Mouse (Mus musculus): ENCODE results near the gene Gm21974. TPM values are rescaled to one million over a fixed set of nuclear protein-coding genes. Genes with fewer than 3 reads are reported as not detected.

The Gm21974 gene
- total and polyA plus RNA-seq, 3 experiments: not detected

GRCm38 (mm10) chr7:127875627-127876001 is 19.6 kb downstream of the Gm21974 start:
- no peak for TF ChIP-seq CTCF (IDR thresholded peaks at IDR 0.05; ENCODE audit: low read depth, low read length)
- no peak for TF ChIP-seq TAL1 (conservative IDR thresholded peaks at IDR 0.05; ENCODE audit: low read depth, low read length)
- TF ChIP-seq POLR2AphosphoS5 (IDR thresholded peaks at IDR 0.05; ENCODE audit: insufficient replicate concordance, low read depth, low read length): no peak
- no peak for TF ChIP-seq GATA2 (IDR thresholded peaks at IDR 0.05; ENCODE audit: borderline replicate concordance, low read depth, low read length)
- 0 out of 2 replicates have a peak, but pooled peaks have one; percentile 37 for ATAC-seq (ENCODE audit: extremely low read depth, insufficient number of reproducible peaks, low FRiP score, poor library complexity, severe bottlenecking)
- DNase-seq (ENCODE audit: low spot score): peak; percentile 87
- peaks cover 67% of the 10 kb centered on the region for H3K4me1 ChIP-seq (ENCODE audit: insufficient read depth, low read depth, low read length)
- H3K27me3 ChIP-seq (ENCODE audit: insufficient read depth, low read length): no peaks in the 10 kb centered on the region
- peaks cover 62% of the 10 kb centered on the region for H3K36me3 ChIP-seq (replicated peaks)
- H3K4me3 ChIP-seq (ENCODE audit: low read depth, low read length): peak overlapping the region; percentile 92
- peaks cover 23% of the 10 kb centered on the region for H3K9me3 ChIP-seq (replicated peaks)

DNA sequence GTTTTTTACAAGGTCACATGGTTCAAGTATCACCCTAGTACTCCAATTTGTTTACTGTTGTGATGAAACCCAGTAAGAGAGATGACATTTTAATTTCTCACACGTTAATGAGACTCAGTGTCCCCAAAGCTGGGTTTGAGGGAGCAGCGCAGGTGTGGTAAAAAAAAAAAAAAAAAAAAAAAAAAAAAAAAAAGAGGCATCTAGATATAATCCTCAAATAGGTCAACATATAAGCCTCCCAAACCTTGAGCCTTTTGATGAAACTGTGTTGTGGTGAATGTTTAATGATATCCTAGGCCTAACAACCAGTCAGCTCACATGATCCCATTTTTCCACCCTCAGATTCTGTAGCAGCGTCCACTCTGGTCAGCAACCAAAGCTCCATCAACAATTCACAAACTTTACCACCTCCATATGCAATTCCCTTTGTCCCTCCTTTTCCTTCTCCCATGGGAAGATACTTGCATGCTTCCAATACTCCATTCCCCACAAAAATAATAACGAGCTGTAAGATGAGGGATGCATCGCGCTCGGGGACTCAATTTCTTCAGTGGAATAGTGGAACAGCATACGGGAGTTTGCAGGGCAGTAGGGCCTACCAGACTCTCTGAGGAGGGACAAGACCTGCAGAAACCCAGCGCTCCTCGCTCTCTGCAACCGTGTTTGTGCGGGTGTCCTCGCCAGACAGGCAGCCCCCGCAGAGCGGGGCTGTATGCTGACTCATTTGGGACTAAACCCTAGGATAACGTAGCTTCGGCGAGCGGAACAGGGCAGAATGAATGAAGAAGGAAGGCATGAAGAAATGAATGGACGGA is 20.2 kb downstream of the Gm21974 start:
- Histone ChIP-seq H3K9me3 (replicated peaks) (peaks cover 17% of the 10 kb centered on the region), H3K4me1 (ENCODE audit: insufficient read depth, low read depth, low read length) (peaks cover 69% of the 10 kb centered on the region), H3K27me3 (ENCODE audit: insufficient read depth, low read length) (no peaks in the 10 kb centered on the region), H3K4me3 (ENCODE audit: low read depth, low read length) (peak overlapping the region; percentile 92), H3K36me3 (replicated peaks) (peaks cover 62% of the 10 kb centered on the region)
- no peak for DNase-seq (ENCODE audit: low spot score)
- TF ChIP-seq POLR2AphosphoS5 (IDR thresholded peaks at IDR 0.05; ENCODE audit: insufficient replicate concordance, low read depth, low read length) (no peak), TAL1 (conservative IDR thresholded peaks at IDR 0.05; ENCODE audit: low read depth, low read length) (no peak), GATA1 (IDR thresholded peaks at IDR 0.05; ENCODE audit: borderline replicate concordance, low read length) (no peak), CTCF (IDR thresholded peaks at IDR 0.05; ENCODE audit: low read depth, low read length) (no peak)
- no peak for ATAC-seq (ENCODE audit: extremely low read depth, insufficient number of reproducible peaks, low FRiP score, poor library complexity, severe bottlenecking)

- ATAC-seq (ENCODE audit: extremely low read depth, insufficient number of reproducible peaks, low FRiP score, poor library complexity, severe bottlenecking): no peak
- TF ChIP-seq GATA1 (IDR thresholded peaks at IDR 0.05; ENCODE audit: borderline replicate concordance, low read length) (no peak), TAL1 (conservative IDR thresholded peaks at IDR 0.05; ENCODE audit: low read depth, low read length) (no peak), CTCF (IDR thresholded peaks at IDR 0.05; ENCODE audit: low read depth, low read length) (no peak)
- no peaks in the 10 kb centered on the region for H3K9me3 ChIP-seq (replicated peaks)
- peaks cover 57% of the 10 kb centered on the region for H3K4me1 ChIP-seq (ENCODE audit: insufficient read depth, low read depth, low read length)
- H3K36me3 ChIP-seq (replicated peaks): peaks cover 84% of the 10 kb centered on the region
- H3K4me3 ChIP-seq (ENCODE audit: low read depth, low read length): no peak overlapping the region
- H3K27me3 ChIP-seq (ENCODE audit: insufficient read depth, low read length): peaks cover 3% of the 10 kb centered on the region; the same call in 1 of the 2 replicates
- DNase-seq (ENCODE audit: low spot score): no peak
Observed at GRCm38 (mm10) chr7:127870136-127870821, 25.0 kb downstream of the Gm21974 start.

DNA sequence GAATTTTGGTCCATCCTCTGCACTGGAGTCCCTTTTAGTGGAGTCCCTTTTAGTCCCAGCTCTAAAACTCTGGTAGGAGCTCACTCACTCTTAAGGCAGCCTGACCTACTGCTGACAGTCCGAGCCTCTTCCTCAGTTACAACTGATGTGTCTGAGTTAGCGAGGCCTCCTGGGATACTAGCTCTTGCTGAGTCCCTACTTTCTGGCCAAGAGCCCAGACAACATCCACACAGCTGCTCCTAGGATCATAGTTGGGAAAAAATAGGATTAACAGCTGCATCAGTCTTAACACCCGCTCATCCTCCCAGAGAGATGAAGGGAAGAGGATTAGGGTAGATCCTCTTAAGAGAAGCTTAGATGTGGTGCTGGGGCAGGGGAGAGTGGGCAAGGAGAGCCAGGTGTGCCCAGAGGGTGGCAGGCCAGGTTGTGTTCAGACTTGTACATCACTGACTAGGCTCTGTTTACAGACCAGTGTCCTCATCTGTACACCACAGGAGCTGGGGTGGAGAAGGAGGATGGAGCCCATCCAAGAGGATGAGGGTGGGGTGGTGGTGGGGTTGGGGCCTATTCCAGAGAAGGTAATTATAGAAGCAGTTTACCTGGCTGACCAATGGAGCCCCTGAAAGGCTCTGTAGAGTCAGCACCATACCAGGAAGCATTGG is 26.0 kb downstream of the Gm21974 start:
- peaks cover 93% of the 10 kb centered on the region for H3K36me3 ChIP-seq (replicated peaks)
- no peak overlapping the region for H3K4me3 ChIP-seq (ENCODE audit: low read depth, low read length)
- ATAC-seq (ENCODE audit: extremely low read depth, insufficient number of reproducible peaks, low FRiP score, poor library complexity, severe bottlenecking) (no peak), DNase-seq (ENCODE audit: low spot score) (no peak)
- H3K27me3 ChIP-seq (ENCODE audit: insufficient read depth, low read length): peaks cover 3% of the 10 kb centered on the region; the same call in 1 of the 2 replicates
- H3K9me3 ChIP-seq (replicated peaks): no peaks in the 10 kb centered on the region
- TF ChIP-seq CTCF (IDR thresholded peaks at IDR 0.05; ENCODE audit: low read depth, low read length) (no peak), GATA1 (IDR thresholded peaks at IDR 0.05; ENCODE audit: borderline replicate concordance, low read length) (no peak), GATA2 (IDR thresholded peaks at IDR 0.05; ENCODE audit: borderline replicate concordance, low read depth, low read length) (no peak), POLR2AphosphoS5 (IDR thresholded peaks at IDR 0.05; ENCODE audit: insufficient replicate concordance, low read depth, low read length) (no peak), TAL1 (conservative IDR thresholded peaks at IDR 0.05; ENCODE audit: low read depth, low read length) (no peak)
- peaks cover 47% of the 10 kb centered on the region for H3K4me1 ChIP-seq (ENCODE audit: insufficient read depth, low read depth, low read length)

DNA sequence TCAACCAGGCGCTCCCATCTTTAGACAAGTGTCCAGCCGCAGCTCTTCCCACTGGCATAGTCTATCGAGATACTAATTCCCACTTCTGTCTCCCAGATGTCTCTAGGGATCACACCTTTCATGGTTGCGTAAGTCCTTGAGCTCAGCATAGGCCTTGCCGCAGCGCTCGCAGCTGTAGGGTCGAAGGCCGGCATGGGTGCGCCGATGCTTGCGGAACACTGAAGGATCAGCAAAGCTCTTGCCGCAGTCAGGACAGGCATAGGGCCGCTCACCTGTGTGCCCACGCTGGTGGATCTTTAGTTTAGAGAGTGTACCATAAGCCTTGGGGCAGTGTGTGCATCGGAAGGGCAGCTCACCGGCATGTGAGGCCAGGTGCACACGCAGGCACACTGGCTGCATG is 27.6 kb downstream of the Gm21974 start:
- Histone ChIP-seq H3K9me3 (replicated peaks) (no peaks in the 10 kb centered on the region), H3K27me3 (ENCODE audit: insufficient read depth, low read length) (peaks cover 3% of the 10 kb centered on the region; the same call in 1 of the 2 replicates), H3K36me3 (replicated peaks) (peaks cover 79% of the 10 kb centered on the region), H3K4me3 (ENCODE audit: low read depth, low read length) (no peak overlapping the region), H3K4me1 (ENCODE audit: insufficient read depth, low read depth, low read length) (peaks cover 32% of the 10 kb centered on the region)
- DNase-seq (ENCODE audit: low spot score) (no peak), ATAC-seq (ENCODE audit: extremely low read depth, insufficient number of reproducible peaks, low FRiP score, poor library complexity, severe bottlenecking) (no peak)
- no peak for TF ChIP-seq POLR2AphosphoS5 (IDR thresholded peaks at IDR 0.05; ENCODE audit: insufficient replicate concordance, low read depth, low read length)

- H3K4me1 ChIP-seq (ENCODE audit: insufficient read depth, low read depth, low read length): peaks cover 23% of the 10 kb centered on the region
- no peak overlapping the region for H3K4me3 ChIP-seq (ENCODE audit: low read depth, low read length)
- H3K36me3 ChIP-seq (replicated peaks): peaks cover 75% of the 10 kb centered on the region
- ATAC-seq (ENCODE audit: extremely low read depth, insufficient number of reproducible peaks, low FRiP score, poor library complexity, severe bottlenecking) (no peak), DNase-seq (ENCODE audit: low spot score) (no peak)
- peaks cover 3% of the 10 kb centered on the region; the same call in 1 of the 2 replicates for H3K27me3 ChIP-seq (ENCODE audit: insufficient read depth, low read length)
- TF ChIP-seq GATA1 (IDR thresholded peaks at IDR 0.05; ENCODE audit: borderline replicate concordance, low read length) (no peak), GATA2 (IDR thresholded peaks at IDR 0.05; ENCODE audit: borderline replicate concordance, low read depth, low read length) (no peak), POLR2AphosphoS5 (IDR thresholded peaks at IDR 0.05; ENCODE audit: insufficient replicate concordance, low read depth, low read length) (no peak), TAL1 (conservative IDR thresholded peaks at IDR 0.05; ENCODE audit: low read depth, low read length) (no peak), CTCF (IDR thresholded peaks at IDR 0.05; ENCODE audit: low read depth, low read length) (no peak)
- no peaks in the 10 kb centered on the region for H3K9me3 ChIP-seq (replicated peaks)
Observed at GRCm38 (mm10) chr7:127866434-127866833, 28.8 kb downstream of the Gm21974 start.
